ENCODE assay signal across 8 mouse cellular contexts in genomic region chr5:123227762-123228523, GRCm38 (mm10). TPM values are rescaled to one million over a fixed set of nuclear protein-coding genes. Genes with fewer than 3 reads are reported as not detected.
A peak's percentile ranks its signal among the peaks of the same experiment; 100 is the strongest.
DNase-seq lines count a peak whose midpoint lies in the region; ATAC-seq and TF ChIP-seq lines count a peak whose summit lies in the region.

No protein-coding gene starts in this region.

- H3K4me3 ChIP-seq in heart, embryonic 12.5 days, result peak overlapping the region; percentile 79
- peak overlapping the region; percentile 74 for H3K4me3 ChIP-seq in kidney, postnatal 0 days (replicated peaks; ENCODE audit: low read depth, low read length)
- peak overlapping the region; percentile 87 for H3K4me3 ChIP-seq in liver, embryonic 11.5 days (ENCODE audit: low read depth, low read length)
- peak overlapping the region; percentile 82 for H3K4me3 ChIP-seq in stomach, embryonic 14.5 days (ENCODE audit: low read depth, low read length)

- peak; percentile 89 for ATAC-seq in erythroid progenitor cell, adult 5-6 weeks (replicated peaks; ENCODE audit: low FRiP score, poor library complexity, severe bottlenecking)
- ATAC-seq in heart, embryonic 12.5 days (ENCODE audit: insufficient number of reproducible peaks, low FRiP score), result peak; percentile 91
- peak; percentile 88 for ATAC-seq in kidney, postnatal 0 days (replicated peaks; ENCODE audit: low FRiP score, low read depth)
- peak; percentile 78 for ATAC-seq in liver, embryonic 11.5 days (replicated peaks; ENCODE audit: low FRiP score)
- peak; percentile 81 for ATAC-seq in stomach, embryonic 14.5 days (ENCODE audit: insufficient number of reproducible peaks, insufficient read depth, low FRiP score, low read depth)

- H3K27me3 ChIP-seq in heart, embryonic 12.5 days (replicated peaks), result no peaks in the 10 kb centered on the region
- no peaks in the 10 kb centered on the region for H3K27me3 ChIP-seq in kidney, postnatal 0 days (ENCODE audit: insufficient read depth, low read length)
- H3K27me3 ChIP-seq in liver, embryonic 11.5 days (replicated peaks; ENCODE audit: control insufficient read depth, insufficient read depth, low read length), result no peaks in the 10 kb centered on the region
- H3K27me3 ChIP-seq in stomach, embryonic 14.5 days (ENCODE audit: control insufficient read depth, insufficient read depth, low read length), result no peaks in the 10 kb centered on the region

- H3K27ac ChIP-seq in heart, embryonic 12.5 days (ENCODE audit: poor library complexity, severe bottlenecking), result no peak overlapping the region
- no peak overlapping the region for H3K27ac ChIP-seq in kidney, postnatal 0 days
- H3K27ac ChIP-seq in liver, embryonic 11.5 days (ENCODE audit: low read depth, low read length), result peak overlapping the region; percentile 56; the same call in 1 of the 2 replicates
- no peak overlapping the region for H3K27ac ChIP-seq in stomach, embryonic 14.5 days (ENCODE audit: low read length)

- peak; percentile 93 for DNase-seq in CD4-positive helper T cell, adult 2 months (ENCODE audit: low read depth, low spot score)
- peak; percentile 89 for DNase-seq in brain, embryonic 18.5 days (ENCODE audit: low read depth, low spot score)
- peak; percentile 97 for DNase-seq in kidney, postnatal 0 days (ENCODE audit: low spot score)
- peak; percentile 95 for DNase-seq in liver, embryonic 11.5 days (ENCODE audit: low spot score)
- DNase-seq in naive thymus-derived CD4-positive, alpha-beta T cell, adult 2 months (ENCODE audit: low read depth), result peak; percentile 93

- no peak for TF ChIP-seq CTCF in kidney, postnatal 0 days (IDR thresholded peaks at IDR 0.05; ENCODE audit: low read depth)

- peaks cover 5% of the 10 kb centered on the region for H3K4me1 ChIP-seq in heart, embryonic 12.5 days (replicated peaks)
- H3K4me1 ChIP-seq in kidney, postnatal 0 days (replicated peaks; ENCODE audit: insufficient read depth, low read length), result peaks cover 4% of the 10 kb centered on the region
- H3K4me1 ChIP-seq in liver, embryonic 11.5 days (replicated peaks; ENCODE audit: control insufficient read depth, insufficient read depth, low read length), result peaks cover 10% of the 10 kb centered on the region
- H3K4me1 ChIP-seq in stomach, embryonic 14.5 days (ENCODE audit: control insufficient read depth, insufficient read depth, low read length), result peaks cover 8% of the 10 kb centered on the region

- peaks cover 4% of the 10 kb centered on the region; the same call in 1 of the 2 replicates for H3K36me3 ChIP-seq in heart, embryonic 12.5 days
- H3K36me3 ChIP-seq in kidney, postnatal 0 days (ENCODE audit: insufficient read depth, low read length), result 0 out of 2 replicates have a peak, but pooled peaks cover 2% of the 10 kb centered on the region
- H3K36me3 ChIP-seq in liver, embryonic 11.5 days (ENCODE audit: control insufficient read depth, insufficient read depth, low read length), result no peaks in the 10 kb centered on the region
- H3K36me3 ChIP-seq in stomach, embryonic 14.5 days (ENCODE audit: control insufficient read depth, insufficient read depth, low read length), result no peaks in the 10 kb centered on the region

- no peaks in the 10 kb centered on the region for H3K9me3 ChIP-seq in heart, embryonic 12.5 days (replicated peaks)
- no peaks in the 10 kb centered on the region for H3K9me3 ChIP-seq in kidney, postnatal 0 days (replicated peaks; ENCODE audit: low read length)
- H3K9me3 ChIP-seq in liver, embryonic 11.5 days (ENCODE audit: control insufficient read depth, low read length), result no peaks in the 10 kb centered on the region
- H3K9me3 ChIP-seq in stomach, embryonic 14.5 days (ENCODE audit: control insufficient read depth, low read depth, low read length), result no peaks in the 10 kb centered on the region

- H3K9ac ChIP-seq in heart, embryonic 12.5 days, result peak overlapping the region; percentile 85
- peak overlapping the region; percentile 72 for H3K9ac ChIP-seq in kidney, postnatal 0 days (ENCODE audit: low read depth, low read length)
- H3K9ac ChIP-seq in liver, embryonic 11.5 days (ENCODE audit: low read depth, low read length), result peak overlapping the region; percentile 88
- peak overlapping the region; percentile 84 for H3K9ac ChIP-seq in stomach, embryonic 14.5 days (replicated peaks; ENCODE audit: low read depth, low read length)

- H3K4me2 ChIP-seq in heart, embryonic 12.5 days, result peak overlapping the region; percentile 73
- peak overlapping the region; percentile 77 for H3K4me2 ChIP-seq in kidney, postnatal 0 days (ENCODE audit: low read length)
- H3K4me2 ChIP-seq in liver, embryonic 11.5 days, result peak overlapping the region; percentile 87
- peak overlapping the region; percentile 83 for H3K4me2 ChIP-seq in stomach, embryonic 14.5 days (replicated peaks; ENCODE audit: low read depth, low read length)

- WGBS in heart, embryonic 12.5 days, result 1% methylated on average over 42 of the region's 42 CpGs
- 2% methylated on average over 42 of the region's 42 CpGs for WGBS in kidney, postnatal 0 days
- WGBS in liver, embryonic 11.5 days, result 3% methylated on average over 42 of the region's 42 CpGs
- 3% methylated on average over 42 of the region's 42 CpGs for WGBS in stomach, embryonic 14.5 days

RNA-seq across cellular contexts. Expression of gene Wdr66, which starts 24.0 kb away (rescaled TPM):
- total RNA-seq in erythroid progenitor cell, adult 5-6 weeks (2015; ENCODE audit: low replicate concordance), result 0.36 and 1.7 TPM in 2 replicates
- 0.51 TPM in 1 of 2 replicates, not detected in the other for total RNA-seq in erythroid progenitor cell, adult 5-6 weeks (2017; ENCODE audit: low replicate concordance)
- 0.24 and 0.64 TPM in 2 replicates for polyA plus RNA-seq in heart, embryonic 12.5 days (2016; fragmentation: Nextera tagmentation; extraction: Ambion mirVana)
- 1.6 and 1.8 TPM in 2 replicates for polyA plus RNA-seq in kidney, postnatal 0 days (2015; fragmentation: Nextera tagmentation; extraction: Ambion mirVana)
- polyA plus RNA-seq in liver, embryonic 11.5 days (2014; fragmentation: Nextera tagmentation; extraction: Ambion mirVana), result 0.12 and 0.40 TPM in 2 replicates
- 1.3 and 1.7 TPM in 2 replicates for polyA plus RNA-seq in stomach, embryonic 14.5 days (2014; fragmentation: Nextera tagmentation; extraction: Ambion mirVana)

RNA-seq across cellular contexts. Expression of gene Hpd, which starts 45.4 kb away (rescaled TPM):
- total RNA-seq in erythroid progenitor cell, adult 5-6 weeks (2015; ENCODE audit: low replicate concordance), result not detected in 2 replicates
- not detected in 2 replicates for total RNA-seq in erythroid progenitor cell, adult 5-6 weeks (2017; ENCODE audit: low replicate concordance)
- not detected in 2 replicates for polyA plus RNA-seq in heart, embryonic 12.5 days (2016; fragmentation: Nextera tagmentation; extraction: Ambion mirVana)
- polyA plus RNA-seq in kidney, postnatal 0 days (2015; fragmentation: Nextera tagmentation; extraction: Ambion mirVana), result 0.32 and 0.45 TPM in 2 replicates
- polyA plus RNA-seq in liver, embryonic 11.5 days (2014; fragmentation: Nextera tagmentation; extraction: Ambion mirVana), result 2.5 and 3.5 TPM in 2 replicates
- polyA plus RNA-seq in stomach, embryonic 14.5 days (2014; fragmentation: Nextera tagmentation; extraction: Ambion mirVana), result 0.36 TPM in 1 of 2 replicates, not detected in the other

RNA-seq across cellular contexts. Expression of gene Psmd9, which starts 58.7 kb away (rescaled TPM):
- total RNA-seq in erythroid progenitor cell, adult 5-6 weeks (2015; ENCODE audit: low replicate concordance), result 27.2 and 48.7 TPM in 2 replicates
- total RNA-seq in erythroid progenitor cell, adult 5-6 weeks (2017; ENCODE audit: low replicate concordance), result 52.2 and 63.8 TPM in 2 replicates
- polyA plus RNA-seq in heart, embryonic 12.5 days (2016; fragmentation: Nextera tagmentation; extraction: Ambion mirVana), result 58.5 and 58.6 TPM in 2 replicates
- 77.4 and 78.7 TPM in 2 replicates for polyA plus RNA-seq in kidney, postnatal 0 days (2015; fragmentation: Nextera tagmentation; extraction: Ambion mirVana)
- 103 TPM in 2 replicates for polyA plus RNA-seq in liver, embryonic 11.5 days (2014; fragmentation: Nextera tagmentation; extraction: Ambion mirVana)
- 72.8 and 82.3 TPM in 2 replicates for polyA plus RNA-seq in stomach, embryonic 14.5 days (2014; fragmentation: Nextera tagmentation; extraction: Ambion mirVana)
